Mouse (Mus musculus) embryonic facial prominence, embryonic 15.5 days (tissue): ENCODE results near the gene Fiz1. TPM values are rescaled to one million over a fixed set of nuclear protein-coding genes. Genes with fewer than 3 reads are reported as not detected.
"Not testable (repeated sequence)": the region's sequence is repeated elsewhere in the genome, so short reads cannot be mapped to it uniquely, and the experiment has no call there.

ENCODE experiments used
- ATAC-seq: fragments of 200-750 bp; cut with Nextera tagmentation; 2 replicates; pipeline ENCODE4 v1.8.0; 2017; ENCODE audit warnings: low read depth, moderate TSS enrichment; ENCODE audit not compliant: insufficient number of reproducible peaks, low FRiP score, low TSS enrichment
- H3K27ac ChIP-seq: fragments of 300-500 bp; sonication (generic); replicated peaks from 2 replicates; pipeline ENCODE4 v1.5.1; 2015; ENCODE audit warnings: mild to moderate bottlenecking, inconsistent platforms
- H3K27me3 ChIP-seq: fragments of 300-500 bp; sonication (generic); 2 replicates; pipeline ENCODE4 v1.6.1; 2015; ENCODE audit warnings: inconsistent platforms
- H3K36me3 ChIP-seq: fragments of 300-500 bp; sonication (generic); 2 replicates; pipeline ENCODE4 v1.6.1; 2015; ENCODE audit warnings: mild to moderate bottlenecking, inconsistent platforms
- H3K4me1 ChIP-seq: fragments of 300-500 bp; sonication (generic); 2 replicates; pipeline ENCODE4 v1.6.1; 2015; ENCODE audit warnings: inconsistent platforms
- H3K4me2 ChIP-seq: fragments of 300-500 bp; sonication (generic); replicated peaks from 2 replicates; pipeline ENCODE4 v1.6.1; 2015; ENCODE audit warnings: mild to moderate bottlenecking, inconsistent platforms
- H3K4me3 ChIP-seq: fragments of 300-500 bp; sonication (generic); replicated peaks from 2 replicates; pipeline ENCODE4 v1.5.1; 2015; ENCODE audit warnings: mild to moderate bottlenecking, inconsistent platforms
- H3K9ac ChIP-seq: fragments of 300-500 bp; sonication (generic); 2 replicates; pipeline ENCODE4 v1.6.1; 2015; ENCODE audit warnings: inconsistent platforms
- H3K9me3 ChIP-seq: fragments of 300-500 bp; sonication (generic); replicated peaks from 2 replicates; pipeline ENCODE4 v1.6.1; 2016; ENCODE audit warnings: inconsistent platforms
- WGBS: fragments of 180-500 bp; shearing (Covaris S2); methylation state at CpG from one replicate; pipeline ENCODE4 v1.1.7; 2015; 5-methylcytosine and 5-hydroxymethylcytosine counted together
- polyA plus RNA-seq: library from polyadenylated mRNA; unstranded; fragments of >200 nt; fragmentation: Nextera tagmentation; extraction: Ambion mirVana; gene quantifications from 2 replicates; pipeline ENCODE4 v1.2.1, GENCODE M21; 2015

The Fiz1 gene
- polyA plus RNA-seq, 1 experiment from 2014 or later = 46.2 TPM

- peaks cover 40% of the 10 kb centered on the region for H3K36me3 ChIP-seq
- peak overlapping the region; percentile 89 for H3K4me3 ChIP-seq
- H3K9ac ChIP-seq = peak overlapping the region; percentile 89; the same call in 1 of the 2 replicates
- peak overlapping the region; percentile 98 for H3K27ac ChIP-seq
- H3K4me2 ChIP-seq = peak overlapping the region; percentile 66
- 29% methylated on average over 8 of the region's 8 CpGs for WGBS
- not testable (repeated sequence) for ATAC-seq, H3K9me3 ChIP-seq, H3K27me3 ChIP-seq
- H3K4me1 ChIP-seq = peaks cover 23% of the 10 kb centered on the region
Measured at GRCm38 (mm10) chr7:5019576-5019975, 5.1 kb upstream of the Fiz1 start.

DNA sequence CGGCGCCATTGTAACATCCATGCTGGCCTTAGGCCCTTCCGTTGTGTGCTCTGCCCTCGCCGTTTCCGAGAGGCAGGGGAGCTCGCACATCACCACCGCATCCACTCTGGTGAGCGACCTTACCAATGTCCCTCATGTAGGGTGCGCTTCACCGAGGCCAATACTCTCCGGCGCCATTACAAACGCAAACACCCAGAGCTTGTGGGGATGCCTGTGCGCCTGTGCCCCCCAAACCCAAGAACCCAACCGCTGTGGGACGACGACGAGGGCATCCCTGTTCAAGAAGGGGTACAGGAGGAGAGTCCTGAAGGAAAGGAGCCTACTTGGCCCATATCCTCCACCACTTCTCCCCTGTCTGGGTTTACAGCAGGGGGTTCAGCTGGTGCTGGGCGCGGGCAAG is 3.4 kb upstream of the Fiz1 start:
- Histone ChIP-seq H3K9ac (no peak overlapping the region), H3K36me3 (peaks cover 25% of the 10 kb centered on the region), H3K27me3 (no peaks in the 10 kb centered on the region), H3K9me3 (no peaks in the 10 kb centered on the region), H3K4me1 (peaks cover 18% of the 10 kb centered on the region), H3K4me2 (no peak overlapping the region), H3K27ac (no peak overlapping the region), H3K4me3 (no peak overlapping the region)
- ATAC-seq = no peak
- 96% methylated on average over 21 of the region's 21 CpGs for WGBS

DNA sequence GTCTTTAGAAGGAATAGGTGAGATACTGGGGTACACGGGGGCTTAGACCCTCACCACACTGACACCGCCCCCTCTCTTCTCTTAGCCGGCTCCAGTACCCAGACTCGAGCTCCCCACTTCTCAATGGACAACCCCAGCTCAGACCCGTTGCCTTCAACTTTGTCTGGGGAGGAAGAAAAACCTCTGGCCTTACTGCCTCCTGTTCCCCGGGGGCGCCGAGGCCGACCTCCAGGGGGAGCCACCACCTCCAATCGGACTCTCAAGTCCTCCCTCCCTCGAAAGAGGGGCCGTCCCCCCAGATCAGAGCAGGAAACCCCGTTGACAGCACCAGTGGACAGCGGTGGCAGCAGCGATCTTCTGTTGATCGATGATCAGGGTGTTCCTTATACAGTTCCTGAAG is 2.9 kb upstream of the Fiz1 start:
- Histone ChIP-seq H3K36me3 (peaks cover 24% of the 10 kb centered on the region), H3K9me3 (no peaks in the 10 kb centered on the region), H3K9ac (no peak overlapping the region), H3K4me3 (no peak overlapping the region), H3K4me2 (no peak overlapping the region), H3K27me3 (no peaks in the 10 kb centered on the region), H3K4me1 (peaks cover 12% of the 10 kb centered on the region), H3K27ac (no peak overlapping the region)
- ATAC-seq = no peak
- 95% methylated on average over 16 of the region's 16 CpGs for WGBS

GRCm38 (mm10) chr7:5016920-5017319 is 2.4 kb upstream of the Fiz1 start:
- no peaks in the 10 kb centered on the region for H3K27me3 ChIP-seq
- no peak overlapping the region for H3K27ac ChIP-seq
- peaks cover 24% of the 10 kb centered on the region for H3K36me3 ChIP-seq
- WGBS = 96% methylated on average over 2 of the region's 2 CpGs
- H3K9me3 ChIP-seq = no peaks in the 10 kb centered on the region
- no peak for ATAC-seq
- no peak overlapping the region for H3K4me2 ChIP-seq
- no peak overlapping the region for H3K4me3 ChIP-seq
- H3K9ac ChIP-seq = no peak overlapping the region
- H3K4me1 ChIP-seq = peaks cover 8% of the 10 kb centered on the region

DNA sequence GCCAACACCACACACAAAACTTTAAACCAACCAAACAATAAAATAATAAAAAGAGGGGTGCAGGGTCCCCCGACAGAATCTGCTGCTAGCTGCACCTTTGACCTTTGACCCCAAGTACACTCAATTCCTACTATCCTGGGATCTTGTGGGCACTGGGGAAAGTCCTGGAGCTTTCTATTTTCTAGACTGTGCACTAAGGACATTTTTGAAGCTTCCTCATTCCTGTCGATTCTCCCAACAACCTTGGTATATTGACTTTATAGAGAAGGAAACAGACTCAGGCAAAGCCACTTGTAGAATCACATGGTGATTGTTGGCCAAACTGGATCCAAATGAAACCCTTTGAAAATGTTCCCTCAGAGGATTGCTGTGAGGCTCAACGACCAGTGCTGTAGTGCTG is 1.6 kb upstream of the Fiz1 start:
- Histone ChIP-seq H3K36me3 (peaks cover 28% of the 10 kb centered on the region), H3K4me1 (peaks cover 1% of the 10 kb centered on the region), H3K27ac (peak overlapping the region; percentile 99), H3K27me3 (no peaks in the 10 kb centered on the region), H3K9ac (peak overlapping the region; percentile 50; the same call in 1 of the 2 replicates), H3K9me3 (no peaks in the 10 kb centered on the region), H3K4me3 (peak overlapping the region; percentile 74), H3K4me2 (peak overlapping the region; percentile 54)
- 56% methylated on average over 3 of the region's 3 CpGs for WGBS
- no peak for ATAC-seq

DNA sequence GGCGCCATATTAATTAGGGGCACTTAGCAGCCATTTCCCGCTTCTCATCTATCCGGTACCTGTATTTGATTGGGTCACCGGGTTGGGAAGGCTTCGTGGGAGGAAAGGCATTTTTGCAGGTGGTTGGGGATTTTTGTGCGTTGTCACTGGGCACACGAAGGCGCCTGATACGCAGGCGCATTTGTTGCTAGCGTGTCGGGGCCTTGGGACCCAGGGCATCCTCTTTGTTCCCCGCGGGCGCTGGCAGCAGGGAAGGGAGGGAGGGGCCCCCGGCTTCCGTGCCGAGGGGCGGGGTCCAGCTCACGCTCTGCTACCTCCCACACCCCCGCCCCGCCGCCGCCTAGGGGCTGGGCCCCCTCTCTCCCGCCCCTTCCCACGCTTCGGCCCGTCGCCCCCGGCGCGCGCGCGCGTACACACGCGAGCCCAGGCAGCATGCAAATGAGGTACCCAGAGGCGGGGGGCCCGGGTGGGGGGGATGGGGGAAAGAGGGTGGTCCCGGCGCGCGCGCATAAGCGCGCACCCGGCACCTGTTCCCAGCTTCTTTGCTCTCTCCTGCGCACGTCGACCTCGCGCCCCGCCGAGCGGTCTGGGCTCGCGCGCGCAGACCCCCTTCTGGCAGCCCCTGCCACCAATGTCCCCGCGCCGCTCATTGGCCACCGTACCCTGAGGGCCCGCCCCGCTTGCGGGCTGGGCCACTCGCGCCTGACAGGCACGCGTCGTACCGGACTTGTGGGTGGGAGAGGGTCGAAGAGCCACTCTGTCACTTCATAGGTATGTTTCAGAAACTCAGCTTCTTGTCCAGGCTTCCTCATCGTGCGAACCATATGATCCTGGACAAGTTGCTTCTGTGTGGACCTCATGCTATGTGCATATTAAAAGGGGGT is 863 bp upstream of the Fiz1 start, which contains the start of gene Gm44973:
Gene Gm44973 (plus strand): TSS at position 379 of the 884 bp plus-strand sequence.
- H3K4me2 ChIP-seq = peak within 1 kb of the TSS; percentile 54
- peak within 1 kb of the TSS; percentile 99 for H3K27ac ChIP-seq
- ATAC-seq = peak; percentile 87
- H3K4me3 ChIP-seq = peak within 1 kb of the TSS; percentile 74
- no peaks in the 10 kb centered on the region for H3K4me1 ChIP-seq
- H3K36me3 ChIP-seq = peaks cover 35% of the 10 kb centered on the region
- under 1% methylated on average over 61 of the region's 76 CpGs for WGBS
- H3K9me3 ChIP-seq = no peaks in the 10 kb centered on the region
- H3K9ac ChIP-seq = peak within 1 kb of the TSS; percentile 84
- no peaks in the 10 kb centered on the region for H3K27me3 ChIP-seq

DNA sequence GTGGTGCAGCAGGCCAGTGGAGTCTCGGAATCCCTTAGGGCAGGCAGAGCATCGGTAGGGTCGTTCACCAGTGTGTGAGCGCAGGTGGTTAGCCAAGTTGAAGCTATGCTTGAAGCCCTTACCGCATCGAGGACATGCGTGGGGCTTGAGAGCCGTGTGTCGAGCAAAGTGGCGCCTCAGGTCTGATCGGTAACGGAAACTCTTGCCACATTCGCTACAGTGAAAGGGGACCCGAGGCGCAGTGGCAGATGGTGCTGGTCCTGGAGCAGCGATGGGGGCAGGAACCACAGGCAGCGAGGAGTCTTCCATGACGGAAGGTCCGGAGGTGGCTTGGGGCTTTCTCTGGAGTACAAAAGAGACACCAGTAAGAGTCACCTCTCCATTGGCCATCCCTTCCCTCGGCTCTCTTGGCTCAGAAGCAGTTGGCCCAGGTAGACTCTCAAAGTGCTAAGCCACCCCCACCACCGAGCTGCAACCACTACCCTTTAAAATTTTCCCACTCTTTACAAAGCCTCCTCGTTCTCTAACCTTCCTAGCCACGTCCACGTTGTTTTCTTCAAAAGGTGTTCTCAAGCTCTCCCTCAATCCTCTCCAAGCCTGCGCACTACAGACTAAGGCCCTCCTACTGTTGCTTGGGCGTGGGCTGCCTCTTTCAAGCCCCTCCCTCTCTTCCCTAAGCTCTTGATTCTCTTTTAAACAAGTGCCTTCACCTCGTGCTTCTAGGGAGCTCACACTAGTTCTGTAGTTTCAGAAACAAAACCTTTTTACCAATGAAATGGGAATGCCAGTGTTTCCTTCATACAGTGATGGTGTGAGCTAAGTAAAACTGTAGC is 1.6 kb downstream of the Fiz1 start:
- H3K4me3 ChIP-seq = no peak overlapping the region
- no peak for ATAC-seq
- WGBS = 90% methylated on average over 27 of the region's 27 CpGs
- H3K4me2 ChIP-seq = peak overlapping the region; percentile 54; the same call in 1 of the 2 replicates
- H3K36me3 ChIP-seq = peaks cover 56% of the 10 kb centered on the region
- H3K27ac ChIP-seq = no peak overlapping the region
- H3K27me3 ChIP-seq = no peaks in the 10 kb centered on the region
- no peak overlapping the region for H3K9ac ChIP-seq
- H3K4me1 ChIP-seq = no peaks in the 10 kb centered on the region
- H3K9me3 ChIP-seq = no peaks in the 10 kb centered on the region

DNA sequence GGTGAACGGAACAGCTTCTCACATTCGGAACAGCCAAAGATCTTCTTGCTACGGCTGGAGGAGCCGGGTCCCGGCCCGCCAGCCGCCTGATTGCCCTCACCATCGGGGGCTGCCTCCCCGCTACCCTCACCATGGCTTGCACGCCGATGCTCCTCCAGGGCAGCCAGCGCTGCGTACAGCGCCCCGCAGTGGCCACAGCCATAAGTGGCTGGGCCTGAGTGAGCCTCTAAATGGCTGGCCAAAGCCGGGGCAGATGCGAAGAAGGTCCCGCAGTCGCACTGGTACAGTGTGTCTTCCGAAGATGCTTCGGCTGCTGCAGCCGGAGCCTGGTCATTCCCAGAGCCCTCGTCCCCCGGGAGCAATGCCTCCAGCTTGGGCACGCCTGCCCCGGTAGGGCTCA is 6.3 kb downstream of the Fiz1 start:
- Histone ChIP-seq H3K36me3 (peaks cover 63% of the 10 kb centered on the region), H3K4me3 (no peak overlapping the region), H3K4me2 (no peak overlapping the region), H3K27ac (no peak overlapping the region), H3K9ac (no peak overlapping the region), H3K9me3 (no peaks in the 10 kb centered on the region), H3K27me3 (no peaks in the 10 kb centered on the region), H3K4me1 (no peaks in the 10 kb centered on the region)
- ATAC-seq = 0 out of 2 replicates have a peak, but pooled peaks have one; percentile 2
- WGBS = 95% methylated on average over 26 of the region's 26 CpGs

DNA sequence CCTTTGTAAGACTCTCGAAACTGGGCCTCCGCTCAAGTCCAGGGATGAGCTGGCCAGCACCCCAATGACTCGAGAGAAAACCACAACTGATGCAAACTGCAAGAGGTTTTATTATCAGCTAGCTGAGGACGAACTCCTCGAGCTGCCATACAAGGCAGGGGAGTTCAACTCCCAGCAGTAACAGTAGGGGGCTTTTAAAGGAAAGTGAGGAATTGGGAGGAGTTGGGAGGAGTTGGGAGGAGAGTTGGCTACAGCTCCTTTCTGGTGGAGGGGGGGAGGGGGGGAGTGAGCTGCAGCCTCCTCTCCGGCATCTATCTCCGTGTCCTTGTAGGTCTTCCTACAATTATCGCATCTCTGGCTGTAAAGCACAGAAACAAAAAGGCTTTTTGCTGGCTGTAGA is 11.6 kb downstream of the Fiz1 start:
- not testable (repeated sequence) for H3K9me3 ChIP-seq, H3K4me2 ChIP-seq, H3K27me3 ChIP-seq, H3K9ac ChIP-seq, H3K4me3 ChIP-seq, H3K4me1 ChIP-seq, ATAC-seq, H3K27ac ChIP-seq
- 65% methylated on average over 8 of the region's 8 CpGs for WGBS
- H3K36me3 ChIP-seq = peaks cover 13% of the 10 kb centered on the region

DNA sequence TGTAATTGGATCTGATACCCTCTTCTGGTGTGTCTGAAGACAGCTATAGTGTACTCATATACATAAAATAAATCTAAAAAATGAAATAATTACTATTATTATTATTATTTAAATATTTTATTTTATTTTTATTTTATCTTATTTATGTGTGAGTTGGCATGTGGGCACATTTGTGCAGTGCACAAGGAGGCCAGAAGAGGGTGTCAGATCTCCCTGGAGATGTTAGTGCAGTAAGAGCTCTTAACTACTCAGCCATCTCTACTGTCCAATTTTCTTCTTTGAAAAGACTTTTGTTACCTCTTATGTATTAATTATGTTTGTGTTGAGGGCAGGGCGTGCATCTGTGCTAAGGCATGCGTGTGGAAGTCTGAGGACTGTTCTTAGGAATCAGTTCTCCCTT is 14.6 kb downstream of the Fiz1 start:
- no peaks in the 10 kb centered on the region for H3K36me3 ChIP-seq
- no peaks in the 10 kb centered on the region for H3K27me3 ChIP-seq
- no peak overlapping the region for H3K9ac ChIP-seq
- no peak overlapping the region for H3K27ac ChIP-seq
- no peak overlapping the region for H3K4me3 ChIP-seq
- 60% methylated on average over 2 of the region's 2 CpGs for WGBS
- peaks cover 14% of the 10 kb centered on the region for H3K4me1 ChIP-seq
- H3K4me2 ChIP-seq = no peak overlapping the region
- no peak for ATAC-seq
- H3K9me3 ChIP-seq = no peaks in the 10 kb centered on the region

- no peaks in the 10 kb centered on the region for H3K27me3 ChIP-seq
- ATAC-seq = no peak
- WGBS = 49% methylated on average over 6 of the region's 8 CpGs
- H3K36me3 ChIP-seq = peaks cover 22% of the 10 kb centered on the region
- H3K4me3 ChIP-seq = peak overlapping the region; percentile 78
- peaks cover 28% of the 10 kb centered on the region for H3K4me1 ChIP-seq
- no peak overlapping the region for H3K9ac ChIP-seq
- H3K9me3 ChIP-seq = no peaks in the 10 kb centered on the region
- peak overlapping the region; percentile 75 for H3K4me2 ChIP-seq
- 0 out of 2 replicates have a peak overlapping the region, but pooled peaks have one; percentile 74 for H3K27ac ChIP-seq
Measured at GRCm38 (mm10) chr7:4996934-4997333, 17.6 kb downstream of the Fiz1 start.
